Mouse (Mus musculus) heart, embryonic 16.5 days (tissue): ENCODE measurements around the gene Aplf. TPM values are rescaled to one million over a fixed set of nuclear protein-coding genes. Genes with fewer than 3 reads are reported as not detected.

ENCODE experiments used
- ATAC-seq: fragments of 200-750 bp; cut with Nextera tagmentation; replicated peaks from 2 replicates; pipeline ENCODE4 v1.8.0; 2017; ENCODE audit warnings: moderate number of reproducible peaks; ENCODE audit not compliant: insufficient read depth, low FRiP score; ENCODE audit errors: extremely low read depth
- H3K27ac ChIP-seq: fragments of 300-500 bp; sonication (generic); 2 replicates; pipeline ENCODE4 v1.5.1; 2014; ENCODE audit warnings: mild to moderate bottlenecking, low read length, control low read depth, moderate library complexity
- H3K27me3 ChIP-seq: fragments of 300-500 bp; sonication (generic); 2 replicates; pipeline ENCODE4 v1.6.1; 2014; ENCODE audit warnings: low read length, mixed read lengths; ENCODE audit not compliant: control insufficient read depth, insufficient read depth
- H3K36me3 ChIP-seq: fragments of 300-500 bp; sonication (generic); 2 replicates; pipeline ENCODE4 v1.6.1; 2014; ENCODE audit not compliant: control insufficient read depth, insufficient read depth
- H3K4me1 ChIP-seq: fragments of 300-500 bp; sonication (generic); 2 replicates; pipeline ENCODE4 v1.6.1; 2014; ENCODE audit warnings: low read length, mixed read lengths; ENCODE audit not compliant: control insufficient read depth, insufficient read depth
- H3K4me2 ChIP-seq: fragments of 300-500 bp; sonication (generic); 2 replicates; pipeline ENCODE4 v1.6.1; 2014; ENCODE audit warnings: low read depth, mild to moderate bottlenecking, control low read depth, low read length
- H3K4me3 ChIP-seq: fragments of 300-500 bp; sonication (generic); 2 replicates; pipeline ENCODE4 v1.5.1; 2014; ENCODE audit warnings: mild to moderate bottlenecking, control low read depth, low read length
- H3K9ac ChIP-seq: fragments of 300-500 bp; sonication (generic); 2 replicates; pipeline ENCODE4 v1.6.1; 2014; ENCODE audit warnings: low read length, control low read depth
- H3K9me3 ChIP-seq: fragments of 300-500 bp; sonication (generic); replicated peaks from 2 replicates; pipeline ENCODE4 v1.6.1; 2016; ENCODE audit warnings: low read length; ENCODE audit not compliant: control insufficient read depth
- WGBS: fragments of 180-500 bp; shearing (Covaris S2); extraction: QIAGEN DNeasy Blood & Tissue Kit; methylation state at CpG from one replicate; pipeline ENCODE4 v1.1.7; 2014; 5-methylcytosine and 5-hydroxymethylcytosine counted together
- polyA plus RNA-seq: library from polyadenylated mRNA; unstranded; fragments of >200 nt; fragmentation: Nextera tagmentation; extraction: Ambion mirVana; gene quantifications from 2 replicates; pipeline ENCODE4 v1.2.1, GENCODE M21; 2015

Gene Aplf
- polyA plus RNA-seq = 7.2 and 7.9 TPM in 2 replicates

GRCm38 (mm10) chr6:87671771-87672517 is at the start of gene Aplf:
TSS of gene Aplf (minus strand) at chr6:87672193.
- ATAC-seq = peak; percentile 100

GRCm38 (mm10) chr6:87714091-87714490 is 42.1 kb upstream of the Aplf start:
- ATAC-seq = no peak
- Histone ChIP-seq H3K4me3 (no peak overlapping the region), H3K9me3 (no peaks in the 10 kb centered on the region), H3K36me3 (no peaks in the 10 kb centered on the region), H3K9ac (no peak overlapping the region), H3K27ac (no peak overlapping the region), H3K4me1 (no peaks in the 10 kb centered on the region), H3K4me2 (no peak overlapping the region), H3K27me3 (no peaks in the 10 kb centered on the region)
- 80% methylated on average over 4 of the region's 4 CpGs for WGBS

More at GRCm38 (mm10) chr6:87671771-87672517, at the start of gene Aplf:
- Histone ChIP-seq H3K9me3 (no peaks in the 10 kb centered on the region), H3K36me3 (no peaks in the 10 kb centered on the region), H3K4me1 (peaks cover 14% of the 10 kb centered on the region), H3K27ac (peak within 1 kb of the TSS; percentile 49), H3K9ac (peak within 1 kb of the TSS; percentile 80), H3K27me3 (no peaks in the 10 kb centered on the region), H3K4me3 (peak within 1 kb of the TSS; percentile 83), H3K4me2 (peak within 1 kb of the TSS; percentile 94)
- under 1% methylated on average over 33 of the region's 33 CpGs for WGBS

DNA sequence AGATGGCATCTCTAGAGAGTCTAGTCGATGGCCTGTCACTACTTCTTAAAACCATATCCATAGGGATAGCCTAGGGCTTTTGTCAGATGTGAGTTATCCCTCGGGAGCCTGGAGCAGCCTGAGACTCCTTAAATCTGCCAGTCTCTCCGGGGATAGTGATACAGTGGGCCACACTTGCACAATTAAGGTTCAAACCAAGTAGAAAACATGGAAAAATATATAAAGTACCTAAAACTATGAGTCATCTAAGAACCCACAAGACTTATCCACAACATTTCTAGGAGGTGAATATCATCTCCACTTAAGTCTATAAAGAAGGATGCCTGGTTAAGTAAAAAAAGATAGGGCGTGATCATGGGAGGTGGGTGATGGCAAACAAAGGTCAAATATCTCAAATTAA is 40.3 kb upstream of the Aplf start:
- H3K9me3 ChIP-seq = peaks cover 3% of the 10 kb centered on the region; the same call in 1 of the 2 replicates
- no peak overlapping the region for H3K9ac ChIP-seq
- WGBS = 79% methylated on average over 4 of the region's 4 CpGs
- H3K4me3 ChIP-seq = no peak overlapping the region
- no peak overlapping the region for H3K4me2 ChIP-seq
- H3K27me3 ChIP-seq = no peaks in the 10 kb centered on the region
- no peak for ATAC-seq
- no peak overlapping the region for H3K27ac ChIP-seq
- no peaks in the 10 kb centered on the region for H3K4me1 ChIP-seq
- no peaks in the 10 kb centered on the region for H3K36me3 ChIP-seq

DNA sequence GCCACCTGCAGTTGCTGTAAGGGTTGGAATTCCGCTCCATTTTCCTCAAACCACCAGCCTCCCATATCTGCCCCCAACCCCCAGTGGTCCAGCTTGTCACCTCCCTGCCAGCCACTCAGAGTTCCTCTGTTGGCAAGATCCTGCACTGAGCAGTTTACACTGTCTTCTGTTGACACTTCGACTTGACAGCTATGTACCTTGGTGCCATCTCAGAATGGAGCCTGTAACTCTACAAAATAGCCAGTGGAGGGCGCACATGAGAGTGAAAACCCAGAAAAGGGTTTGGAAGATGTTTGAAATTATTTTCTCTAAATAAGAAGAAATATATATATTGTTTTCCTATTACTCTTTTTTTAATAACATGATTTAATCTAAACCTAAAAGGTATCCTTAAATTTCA is 34.3 kb upstream of the Aplf start:
- ATAC-seq = no peak

GRCm38 (mm10) chr6:87696544-87696943 is 24.6 kb upstream of the Aplf start:
- H3K4me2 ChIP-seq = no peak overlapping the region
- no peaks in the 10 kb centered on the region; the same call in 1 of the 2 replicates for H3K9me3 ChIP-seq
- H3K4me3 ChIP-seq = no peak overlapping the region
- H3K27ac ChIP-seq = no peak overlapping the region
- no peaks in the 10 kb centered on the region for H3K27me3 ChIP-seq
- no peak overlapping the region for H3K9ac ChIP-seq
- 90% methylated on average over 4 of the region's 4 CpGs for WGBS
- H3K36me3 ChIP-seq = no peaks in the 10 kb centered on the region
- no peaks in the 10 kb centered on the region for H3K4me1 ChIP-seq
- ATAC-seq = no peak

More for the DNA sequence above, 34.3 kb upstream of the Aplf start:
- WGBS = 33% methylated on average over 3 of the region's 3 CpGs
- Histone ChIP-seq H3K4me1 (no peaks in the 10 kb centered on the region), H3K27ac (no peak overlapping the region), H3K36me3 (no peaks in the 10 kb centered on the region), H3K9me3 (peaks cover 3% of the 10 kb centered on the region; the same call in 1 of the 2 replicates), H3K4me2 (no peak overlapping the region), H3K4me3 (no peak overlapping the region), H3K27me3 (no peaks in the 10 kb centered on the region), H3K9ac (no peak overlapping the region)

- no peaks in the 10 kb centered on the region for H3K4me1 ChIP-seq
- ATAC-seq = no peak
Observed at GRCm38 (mm10) chr6:87695947-87696346, 24.0 kb upstream of the Aplf start.

DNA sequence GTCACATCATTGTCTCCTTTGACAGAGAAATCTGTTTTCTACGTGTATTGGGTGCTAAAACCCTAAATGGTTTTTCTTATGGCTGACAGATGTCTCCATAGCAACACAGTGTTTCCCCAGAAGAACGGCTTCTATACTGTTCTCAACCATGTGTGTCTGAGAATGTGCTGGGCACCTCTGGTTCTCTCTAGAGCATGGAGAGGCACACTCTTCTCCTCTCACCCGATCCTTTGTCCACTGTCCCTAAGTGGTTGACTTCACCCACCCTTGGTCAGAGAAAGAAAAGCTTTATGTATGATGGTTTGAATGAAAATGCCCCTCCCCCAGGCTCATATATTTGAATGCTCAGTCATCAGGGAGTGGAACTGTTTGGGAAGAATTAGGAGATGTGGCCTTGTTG is 8.4 kb upstream of the Aplf start:
- 69% methylated on average over 3 of the region's 3 CpGs for WGBS
- Histone ChIP-seq H3K27ac (no peak overlapping the region), H3K4me1 (no peaks in the 10 kb centered on the region), H3K4me3 (no peak overlapping the region), H3K36me3 (no peaks in the 10 kb centered on the region), H3K27me3 (no peaks in the 10 kb centered on the region), H3K9me3 (no peaks in the 10 kb centered on the region), H3K9ac (no peak overlapping the region), H3K4me2 (no peak overlapping the region)
- no peak for ATAC-seq

More at GRCm38 (mm10) chr6:87695947-87696346, 24.0 kb upstream of the Aplf start:
- WGBS = 68% methylated on average over 3 of the region's 3 CpGs
- no peak overlapping the region for H3K27ac ChIP-seq
- H3K9me3 ChIP-seq = no peaks in the 10 kb centered on the region; the same call in 1 of the 2 replicates
- no peak overlapping the region for H3K9ac ChIP-seq
- no peak overlapping the region for H3K4me2 ChIP-seq
- no peaks in the 10 kb centered on the region for H3K27me3 ChIP-seq
- H3K4me3 ChIP-seq = no peak overlapping the region
- no peaks in the 10 kb centered on the region for H3K36me3 ChIP-seq

- H3K4me3 ChIP-seq = peak overlapping the region; percentile 38
- peak overlapping the region; percentile 30; the same call in 1 of the 2 replicates for H3K9ac ChIP-seq
- no peak overlapping the region for H3K27ac ChIP-seq
- no peaks in the 10 kb centered on the region for H3K27me3 ChIP-seq
- ATAC-seq = no peak
- peaks cover 14% of the 10 kb centered on the region for H3K4me1 ChIP-seq
- no peaks in the 10 kb centered on the region for H3K9me3 ChIP-seq
- 45% methylated on average over 4 of the region's 4 CpGs for WGBS
- H3K4me2 ChIP-seq = peak overlapping the region; percentile 60
- H3K36me3 ChIP-seq = no peaks in the 10 kb centered on the region
Observed at GRCm38 (mm10) chr6:87672661-87673060, 668 bp upstream of the Aplf start.

DNA sequence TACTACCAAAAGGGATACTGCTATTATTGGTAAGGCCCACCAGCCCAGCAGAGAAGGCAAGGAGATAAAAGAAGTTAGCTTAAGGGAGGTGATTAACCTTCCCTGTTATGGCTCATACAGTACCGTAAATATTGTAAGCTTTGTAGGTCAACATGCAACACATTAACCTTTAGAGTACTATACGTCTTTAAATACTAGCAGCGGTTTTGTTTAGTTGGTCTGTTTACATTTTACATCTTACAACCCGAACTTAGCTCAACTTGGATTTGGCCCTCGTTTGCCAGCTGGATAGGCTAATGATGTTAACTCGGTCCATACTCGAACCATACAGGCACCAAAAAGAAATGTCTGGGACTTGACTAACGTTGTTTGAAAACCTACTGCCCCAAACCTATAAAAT is 640 bp downstream of the Aplf start:
- 7% methylated on average over 8 of the region's 8 CpGs for WGBS

More for the DNA sequence above, 640 bp downstream of the Aplf start:
- Histone ChIP-seq H3K9me3 (no peaks in the 10 kb centered on the region), H3K27ac (peak overlapping the region; percentile 49), H3K27me3 (no peaks in the 10 kb centered on the region), H3K36me3 (no peaks in the 10 kb centered on the region), H3K4me3 (peak overlapping the region; percentile 83), H3K9ac (peak overlapping the region; percentile 80), H3K4me1 (peaks cover 14% of the 10 kb centered on the region), H3K4me2 (peak overlapping the region; percentile 94)
- ATAC-seq = no peak
